Mouse (Mus musculus) intestine, postnatal 0 days (tissue): ENCODE measurements around the gene Abhd4. TPM values are rescaled to one million over a fixed set of nuclear protein-coding genes. Genes with fewer than 3 reads are reported as not detected.

Experiments
- ATAC-seq: fragments of 200-750 bp; cut with Nextera tagmentation; 2 replicates; pipeline ENCODE4 v1.8.0; 2017; ENCODE audit warnings: mild to moderate bottlenecking, moderate TSS enrichment, moderate library complexity
- H3K27ac ChIP-seq: fragments of 300-500 bp; sonication (generic); 2 replicates; pipeline ENCODE4 v1.5.1; 2014; ENCODE audit warnings: mild to moderate bottlenecking, low read depth, low read length, moderate library complexity
- H3K27me3 ChIP-seq: fragments of 300-500 bp; sonication (generic); replicated peaks from 2 replicates; pipeline ENCODE4 v1.6.1; 2014; ENCODE audit warnings: low read length, mixed read lengths; ENCODE audit not compliant: control insufficient read depth, insufficient read depth
- H3K36me3 ChIP-seq: fragments of 300-500 bp; sonication (generic); 2 replicates; pipeline ENCODE4 v1.6.1; 2014; ENCODE audit warnings: mild to moderate bottlenecking, moderate library complexity; ENCODE audit not compliant: control insufficient read depth, insufficient read depth
- H3K4me1 ChIP-seq: fragments of 300-500 bp; sonication (generic); replicated peaks from 2 replicates; pipeline ENCODE4 v1.6.1; 2014; ENCODE audit warnings: antibody characterized with exemption, low read length, mixed read lengths; ENCODE audit not compliant: control insufficient read depth, insufficient read depth
- H3K4me2 ChIP-seq: fragments of 300-500 bp; sonication (generic); replicated peaks from 2 replicates; pipeline ENCODE4 v1.6.1; 2014; ENCODE audit warnings: low read depth, mild to moderate bottlenecking, moderate library complexity
- H3K4me3 ChIP-seq: fragments of 300-500 bp; sonication (generic); 2 replicates; pipeline ENCODE4 v1.5.1; 2014; ENCODE audit warnings: low read depth, low read length
- H3K9ac ChIP-seq: fragments of 300-500 bp; sonication (generic); 2 replicates; pipeline ENCODE4 v1.6.1; 2014; ENCODE audit warnings: mild to moderate bottlenecking, low read depth, low read length
- H3K9me3 ChIP-seq: fragments of 300-500 bp; sonication (generic); 2 replicates; pipeline ENCODE4 v1.6.1; 2016; ENCODE audit warnings: mixed run types; ENCODE audit not compliant: control insufficient read depth
- CTCF ChIP-seq: sonication (generic); IDR thresholded peaks from 2 replicates; pipeline ENCODE4 v1.5.1; 2016; ENCODE audit warnings: low read depth, mild to moderate bottlenecking, control low read depth, antibody characterized with exemption, moderate library complexity
- WGBS: fragments of 180-500 bp; shearing (Covaris S2); extraction: QIAGEN DNeasy Blood & Tissue Kit; methylation state at CpG from one replicate; pipeline ENCODE4 v1.1.7; 2014; 5-methylcytosine and 5-hydroxymethylcytosine counted together
- polyA plus RNA-seq: library from polyadenylated mRNA; unstranded; fragments of >200 nt; fragmentation: Nextera tagmentation; extraction: Ambion mirVana; gene quantifications from 2 replicates; pipeline ENCODE4 v1.2.1, GENCODE M21; 2015

The Abhd4 gene
- polyA plus RNA-seq, 1 experiment from 2014 or later, result 38.3 TPM

DNA sequence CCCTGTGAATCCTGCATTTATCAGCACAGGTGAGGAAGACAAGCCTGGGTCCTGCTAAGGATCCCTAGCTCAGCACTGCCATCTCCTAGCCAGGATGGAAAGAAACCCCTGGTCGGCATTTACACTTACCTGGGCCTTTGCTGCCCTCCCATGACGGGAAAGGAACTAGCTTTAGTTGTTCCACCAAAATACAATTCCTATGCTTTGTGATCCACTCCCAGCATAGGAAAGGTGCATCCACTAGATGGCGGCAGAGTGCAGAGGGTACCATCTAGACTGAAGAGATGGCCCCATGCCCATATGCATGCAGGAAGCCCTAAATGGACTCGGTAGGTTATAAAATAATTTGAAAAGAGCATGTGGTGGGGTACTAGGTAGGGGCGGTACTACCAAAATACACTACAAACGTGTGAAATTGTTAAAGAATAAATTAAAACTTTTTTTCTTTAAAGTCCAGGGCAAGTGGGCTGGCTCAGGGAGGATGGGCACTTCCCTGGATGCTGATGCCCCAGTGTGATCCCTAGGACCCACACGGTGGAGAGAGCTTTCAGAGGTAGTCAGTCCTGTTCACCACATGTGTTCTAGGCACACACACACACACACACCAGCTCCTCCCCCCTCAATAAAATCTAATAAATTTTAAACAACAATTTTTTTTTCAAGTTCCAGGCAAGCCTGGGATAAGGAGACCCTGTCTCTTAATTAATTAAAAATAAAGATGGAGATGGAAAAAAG is 14.8 kb upstream of the Abhd4 start:
- no peak overlapping the region for H3K27ac ChIP-seq
- peak; percentile 55 for ATAC-seq
- 0 out of 2 replicates have a peak, but pooled peaks cover 1% of the 10 kb centered on the region for H3K4me1 ChIP-seq
- TF ChIP-seq CTCF, result peak; percentile 98
- no peaks in the 10 kb centered on the region for H3K27me3 ChIP-seq
- no peak overlapping the region for H3K4me2 ChIP-seq
- 16% methylated on average over 7 of the region's 7 CpGs for WGBS
- H3K36me3 ChIP-seq, result peaks cover 39% of the 10 kb centered on the region
- no peaks in the 10 kb centered on the region for H3K9me3 ChIP-seq
- H3K9ac ChIP-seq, result no peak overlapping the region
- H3K4me3 ChIP-seq, result no peak overlapping the region

DNA sequence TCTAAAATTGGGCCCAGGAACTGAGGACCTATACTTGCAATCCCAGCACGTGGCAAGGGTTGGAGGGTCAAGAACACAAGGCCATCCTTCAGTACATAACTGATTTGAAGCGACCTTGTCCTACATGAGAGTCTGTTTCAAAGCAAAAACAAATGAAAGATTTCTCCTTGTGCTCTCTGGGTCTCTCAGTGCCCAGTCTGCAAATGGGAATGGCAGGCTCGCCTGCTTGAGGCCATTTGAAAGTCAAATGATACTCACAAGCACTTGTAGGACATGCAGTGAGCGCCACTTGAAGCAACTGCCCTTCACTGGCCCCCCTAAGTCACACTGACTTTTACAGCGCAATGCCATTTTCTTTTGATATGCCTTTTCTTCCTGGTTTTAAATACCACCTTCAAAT is 13.4 kb upstream of the Abhd4 start:
- peaks cover 33% of the 10 kb centered on the region for H3K36me3 ChIP-seq
- no peak overlapping the region for H3K4me3 ChIP-seq
- H3K4me1 ChIP-seq, result no peaks in the 10 kb centered on the region
- H3K4me2 ChIP-seq, result no peak overlapping the region
- H3K27me3 ChIP-seq, result no peaks in the 10 kb centered on the region
- H3K27ac ChIP-seq, result no peak overlapping the region
- no peak for TF ChIP-seq CTCF
- no peaks in the 10 kb centered on the region for H3K9me3 ChIP-seq
- WGBS, result 91% methylated on average over 5 of the region's 5 CpGs
- no peak for ATAC-seq
- H3K9ac ChIP-seq, result no peak overlapping the region

DNA sequence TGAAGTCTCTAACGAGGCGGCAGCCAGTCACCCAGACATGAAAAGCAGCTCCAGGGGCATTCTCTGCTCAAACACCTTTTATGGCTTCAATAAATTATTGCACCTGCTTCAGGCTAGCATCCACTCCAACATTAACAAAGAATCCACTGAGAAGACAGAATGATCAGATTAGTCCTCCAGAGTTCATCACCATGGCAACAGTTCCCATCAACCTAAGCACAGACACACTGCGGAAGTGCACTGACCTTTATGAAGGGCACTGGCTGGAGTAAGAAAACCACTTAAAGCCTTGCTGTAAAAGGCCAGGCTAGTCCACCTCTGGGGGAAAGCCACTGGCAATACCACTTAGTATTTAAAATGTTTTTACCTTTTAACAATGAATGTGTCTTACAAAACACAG is 9.8 kb upstream of the Abhd4 start:
- no peaks in the 10 kb centered on the region for H3K27me3 ChIP-seq
- H3K27ac ChIP-seq, result no peak overlapping the region
- ATAC-seq, result peak; percentile 80
- peaks cover 51% of the 10 kb centered on the region for H3K36me3 ChIP-seq
- no peak for TF ChIP-seq CTCF
- H3K4me2 ChIP-seq, result no peak overlapping the region
- H3K4me3 ChIP-seq, result no peak overlapping the region
- H3K4me1 ChIP-seq, result peaks cover 2% of the 10 kb centered on the region; the same call in 1 of the 2 replicates
- H3K9ac ChIP-seq, result no peak overlapping the region
- WGBS, result 34% methylated on average over 3 of the region's 3 CpGs
- no peaks in the 10 kb centered on the region for H3K9me3 ChIP-seq

DNA sequence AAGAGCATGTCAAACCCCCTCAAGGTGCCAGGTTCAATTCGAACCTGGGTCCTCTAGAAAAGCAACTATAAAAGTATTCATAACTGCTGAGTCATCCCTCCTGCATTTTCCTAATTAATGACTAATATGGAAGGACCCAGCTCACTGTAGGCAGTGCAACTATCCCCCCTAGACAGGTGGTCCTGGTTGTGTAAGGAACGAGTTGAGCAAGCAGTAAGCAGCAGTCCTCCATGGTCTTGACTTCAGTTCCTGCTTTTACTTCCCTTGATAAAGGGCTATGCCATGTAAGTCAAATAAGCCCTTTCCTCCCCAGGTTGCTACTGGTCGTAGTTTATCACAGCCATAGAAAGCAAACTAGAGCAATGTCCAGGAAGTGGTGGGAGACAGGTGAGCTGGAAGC is 7.8 kb upstream of the Abhd4 start:
- Histone ChIP-seq H3K4me3 (no peak overlapping the region), H3K27ac (no peak overlapping the region), H3K9ac (no peak overlapping the region), H3K9me3 (no peaks in the 10 kb centered on the region), H3K36me3 (peaks cover 37% of the 10 kb centered on the region), H3K27me3 (no peaks in the 10 kb centered on the region), H3K4me1 (peaks cover 2% of the 10 kb centered on the region), H3K4me2 (no peak overlapping the region)
- no peak for ATAC-seq
- WGBS, result 76% methylated on average over 3 of the region's 3 CpGs
- no peak for TF ChIP-seq CTCF

DNA sequence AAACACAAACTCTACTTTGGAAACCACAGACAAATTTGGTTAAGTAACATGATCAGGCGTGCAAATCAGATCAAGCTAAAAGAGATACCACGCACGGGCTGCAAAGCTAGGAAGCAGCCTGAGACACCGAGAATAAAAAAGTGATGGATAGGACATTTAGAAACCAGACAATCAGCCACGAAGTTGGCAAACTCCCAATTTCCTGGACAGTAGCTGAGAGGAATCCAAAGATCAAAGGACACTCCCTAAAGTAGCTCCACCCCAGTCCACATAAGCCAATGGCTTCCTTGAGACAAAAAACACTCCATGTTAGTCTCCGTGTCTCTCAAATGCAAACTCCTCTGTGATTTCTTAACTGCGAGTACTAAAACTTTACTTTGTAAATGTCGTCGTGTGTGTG is 4.7 kb upstream of the Abhd4 start:
- no peak overlapping the region for H3K4me3 ChIP-seq
- no peaks in the 10 kb centered on the region for H3K9me3 ChIP-seq
- H3K27ac ChIP-seq, result 0 out of 2 replicates have a peak overlapping the region, but pooled peaks have one; percentile 30
- no peak for ATAC-seq
- H3K9ac ChIP-seq, result no peak overlapping the region
- WGBS, result 31% methylated on average over 9 of the region's 9 CpGs
- H3K4me1 ChIP-seq, result peaks cover 5% of the 10 kb centered on the region
- H3K4me2 ChIP-seq, result peak overlapping the region; percentile 42
- no peak for TF ChIP-seq CTCF
- no peaks in the 10 kb centered on the region for H3K27me3 ChIP-seq
- peaks cover 21% of the 10 kb centered on the region for H3K36me3 ChIP-seq

DNA sequence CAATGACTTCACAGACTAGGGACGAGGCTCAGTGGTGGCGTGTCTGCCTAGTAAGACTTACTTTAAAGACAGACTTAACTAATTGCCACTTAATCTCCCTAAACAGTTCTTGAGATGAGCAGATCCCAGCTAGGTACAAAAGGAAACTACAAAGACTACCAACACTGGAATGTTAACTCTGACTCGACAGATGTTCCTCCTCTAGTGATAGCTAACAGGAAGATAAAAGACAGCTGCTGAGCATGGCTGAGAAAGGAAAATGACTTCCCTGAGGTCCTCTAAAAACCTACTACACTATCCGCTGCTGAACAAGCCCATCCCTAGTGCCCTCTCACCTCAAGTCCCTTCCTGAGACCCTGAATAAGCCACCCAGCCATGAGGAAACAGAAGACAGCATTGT is 3.9 kb upstream of the Abhd4 start:
- Histone ChIP-seq H3K4me3 (no peak overlapping the region), H3K36me3 (peaks cover 21% of the 10 kb centered on the region), H3K27ac (peak overlapping the region; percentile 30), H3K4me1 (peaks cover 5% of the 10 kb centered on the region), H3K27me3 (no peaks in the 10 kb centered on the region), H3K4me2 (peak overlapping the region; percentile 42), H3K9me3 (no peaks in the 10 kb centered on the region), H3K9ac (no peak overlapping the region)
- ATAC-seq, result no peak
- WGBS, result 24% methylated on average over 4 of the region's 4 CpGs
- TF ChIP-seq CTCF, result no peak
